Mouse (Mus musculus) stomach, postnatal 0 days (tissue): Measurements from ENCODE around the gene Fxyd3.

ENCODE experiments used
- CTCF ChIP-seq: IDR thresholded peaks from 2 replicates; pipeline ENCODE4 v1.5.1; 2016; ENCODE audit warnings: antibody characterized with exemption, low read depth, mild to moderate bottlenecking, moderate library complexity
- EP300 ChIP-seq: optimal IDR thresholded peaks from 2 replicates; pipeline ENCODE3; 2016; ENCODE audit warnings: antibody characterized with exemption

GRCm38 (mm10) chr7:31037675-31038074, 38.8 kb downstream of the Fxyd3 start:
- TF ChIP-seq CTCF (no peak), EP300 (no peak)
